Mouse (Mus musculus) neural tube, embryonic 11.5 days (tissue): ENCODE data around the gene Tnfrsf12a. TPM values are rescaled to one million over a fixed set of nuclear protein-coding genes. Genes with fewer than 3 reads are reported as not detected.

Experiments
- ATAC-seq: fragments of 200-750 bp; cut with Nextera tagmentation; 2 replicates; pipeline ENCODE4 v1.8.0; 2017; ENCODE audit warnings: moderate number of reproducible peaks, mild to moderate bottlenecking, moderate TSS enrichment, moderate library complexity; ENCODE audit not compliant: insufficient read depth, low FRiP score, low TSS enrichment
- DNase-seq: peaks from one replicate; pipeline ENCODE4 v3.0.0-alpha.2; 2015; ENCODE audit warnings: low spot score
- H3K27ac ChIP-seq: fragments of 300-500 bp; sonication (generic); 2 replicates; pipeline ENCODE4 v1.5.1; 2014; ENCODE audit warnings: low read depth, mild to moderate bottlenecking, low read length
- H3K27me3 ChIP-seq: fragments of 300-500 bp; sonication (generic); 2 replicates; pipeline ENCODE4 v1.6.1; 2014; ENCODE audit warnings: mild to moderate bottlenecking, low read length, mixed read lengths; ENCODE audit not compliant: control insufficient read depth, insufficient read depth
- H3K36me3 ChIP-seq: fragments of 300-500 bp; sonication (generic); 2 replicates; pipeline ENCODE4 v1.6.1; 2014; ENCODE audit warnings: mild to moderate bottlenecking, low read length, moderate library complexity, mixed read lengths; ENCODE audit not compliant: control insufficient read depth, insufficient read depth
- H3K4me1 ChIP-seq: fragments of 300-500 bp; sonication (generic); 2 replicates; pipeline ENCODE4 v1.6.1; 2014; ENCODE audit warnings: low read length, mixed read lengths; ENCODE audit not compliant: control insufficient read depth, insufficient read depth
- H3K4me2 ChIP-seq: fragments of 300-500 bp; sonication (generic); 2 replicates; pipeline ENCODE4 v1.6.1; 2014; ENCODE audit warnings: low read depth, mild to moderate bottlenecking, moderate library complexity
- H3K4me3 ChIP-seq: fragments of 300-500 bp; sonication (generic); 2 replicates; pipeline ENCODE4 v1.5.1; 2014; ENCODE audit warnings: low read depth, low read length
- H3K9ac ChIP-seq: fragments of 300-500 bp; sonication (generic); 2 replicates; pipeline ENCODE4 v1.6.1; 2014; ENCODE audit warnings: mild to moderate bottlenecking, low read length
- H3K9me3 ChIP-seq: fragments of 300-500 bp; sonication (generic); 2 replicates; pipeline ENCODE4 v1.6.1; 2016; ENCODE audit warnings: low read length; ENCODE audit not compliant: control insufficient read depth
- WGBS: fragments of 180-500 bp; shearing (Covaris S2); extraction: QIAGEN DNeasy Blood & Tissue Kit; methylation state at CpG from one replicate; pipeline ENCODE4 v1.1.7; 2014; 5-methylcytosine and 5-hydroxymethylcytosine counted together
- polyA plus RNA-seq: library from polyadenylated mRNA; unstranded; fragments of >200 nt; fragmentation: Nextera tagmentation; extraction: Ambion mirVana; gene quantifications from 2 replicates; pipeline ENCODE4 v1.2.1, GENCODE M21; 2014

Tnfrsf12a gene
- polyA plus RNA-seq, 1 experiment from 2014 or later, result 3.6 TPM

- Histone ChIP-seq H3K27me3 (peaks cover 42% of the 10 kb centered on the region), H3K36me3 (no peaks in the 10 kb centered on the region), H3K9me3 (no peaks in the 10 kb centered on the region), H3K27ac (no peak within 1 kb of the TSS), H3K4me3 (no peak within 1 kb of the TSS), H3K4me1 (peaks cover 2% of the 10 kb centered on the region; the same call in 1 of the 2 replicates), H3K9ac (no peak within 1 kb of the TSS), H3K4me2 (no peak within 1 kb of the TSS)
- WGBS, result 11% methylated on average over 15 of the region's 15 CpGs
- no peak; the same call in 1 of the 2 replicates for ATAC-seq
- DNase-seq, result peak; percentile 12
These were observed 6.8 kb upstream of the Tnfrsf12a start, which contains the start of gene Cldn9 for GRCm38 (mm10) chr17:23683856-23684672. Cldn9 (minus strand) TSS chr17:23684026.

GRCm38 (mm10) chr17:23683226-23683625, 6.0 kb upstream of the Tnfrsf12a start:
- no peak for ATAC-seq
- Histone ChIP-seq H3K4me1 (peaks cover 2% of the 10 kb centered on the region; the same call in 1 of the 2 replicates), H3K4me2 (no peak overlapping the region), H3K9me3 (no peaks in the 10 kb centered on the region), H3K36me3 (no peaks in the 10 kb centered on the region), H3K27ac (no peak overlapping the region), H3K4me3 (no peak overlapping the region), H3K9ac (no peak overlapping the region), H3K27me3 (peaks cover 50% of the 10 kb centered on the region)
- DNase-seq, result no peak
- WGBS, result 16% methylated on average over 15 of the region's 15 CpGs

DNA sequence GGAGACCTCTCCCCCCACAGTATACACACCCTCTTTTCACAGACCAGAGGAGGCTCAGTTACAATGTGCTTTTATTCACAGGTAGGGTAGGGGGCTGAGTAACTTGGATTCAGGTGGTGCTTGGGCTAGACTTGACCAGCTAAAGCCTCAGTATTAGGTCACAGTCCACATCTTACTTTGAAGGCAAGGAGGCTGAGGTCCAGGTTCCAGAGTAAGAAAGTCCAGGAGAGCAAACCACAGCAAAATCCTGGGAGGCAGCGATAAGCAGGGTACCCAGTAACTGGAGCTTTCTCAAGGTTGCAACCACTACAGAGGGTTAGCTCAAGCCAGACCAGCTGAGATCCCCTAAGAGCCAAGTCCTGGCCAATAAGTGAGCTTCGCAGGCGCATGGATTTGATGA, 5.3 kb upstream of the Tnfrsf12a start:
- Histone ChIP-seq H3K9me3 (no peaks in the 10 kb centered on the region), H3K9ac (no peak overlapping the region), H3K36me3 (no peaks in the 10 kb centered on the region), H3K4me2 (no peak overlapping the region), H3K27me3 (peaks cover 54% of the 10 kb centered on the region), H3K4me1 (peaks cover 2% of the 10 kb centered on the region; the same call in 1 of the 2 replicates), H3K27ac (no peak overlapping the region), H3K4me3 (no peak overlapping the region)
- no peak for ATAC-seq
- 58% methylated on average over 3 of the region's 3 CpGs for WGBS
- peak; percentile 8 for DNase-seq

DNA sequence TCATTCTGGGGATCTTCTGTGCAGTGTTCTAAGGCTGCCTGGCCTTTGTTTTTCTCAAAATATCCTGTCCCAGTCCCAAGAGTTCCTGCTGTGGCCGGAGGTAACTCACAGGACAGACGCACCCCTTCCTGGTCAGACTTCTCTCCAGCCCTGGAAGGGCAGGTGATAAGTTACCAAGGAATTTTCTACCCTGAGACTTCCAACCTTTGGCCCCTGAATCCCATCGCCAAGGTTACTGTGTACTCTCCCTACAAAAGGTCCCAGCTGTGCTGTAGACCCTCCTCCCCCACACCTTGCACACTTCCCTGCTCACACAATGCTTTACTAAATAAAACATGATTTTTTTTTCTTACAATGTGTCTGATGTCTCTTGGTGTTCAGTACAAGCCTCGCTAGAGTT, 4.8 kb upstream of the Tnfrsf12a start:
- H3K4me2 ChIP-seq, result no peak overlapping the region
- 59% methylated on average over 4 of the region's 4 CpGs for WGBS

DNA sequence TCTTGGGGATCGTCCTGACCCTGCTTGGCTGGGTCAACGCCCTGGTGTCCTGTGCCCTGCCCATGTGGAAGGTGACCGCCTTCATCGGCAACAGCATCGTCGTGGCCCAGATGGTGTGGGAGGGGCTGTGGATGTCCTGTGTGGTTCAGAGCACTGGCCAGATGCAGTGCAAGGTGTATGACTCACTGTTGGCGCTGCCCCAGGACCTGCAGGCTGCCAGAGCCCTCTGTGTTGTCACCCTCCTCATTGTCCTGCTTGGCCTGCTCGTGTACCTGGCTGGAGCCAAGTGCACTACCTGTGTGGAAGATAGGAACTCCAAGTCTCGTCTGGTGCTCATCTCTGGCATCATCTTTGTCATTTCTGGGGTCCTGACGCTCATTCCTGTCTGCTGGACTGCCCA, 3.8 kb upstream of the Tnfrsf12a start:
- Histone ChIP-seq H3K4me3 (no peak overlapping the region), H3K9me3 (no peaks in the 10 kb centered on the region), H3K27ac (no peak overlapping the region), H3K36me3 (no peaks in the 10 kb centered on the region), H3K27me3 (peaks cover 58% of the 10 kb centered on the region), H3K4me1 (peaks cover 8% of the 10 kb centered on the region), H3K4me2 (no peak overlapping the region), H3K9ac (no peak overlapping the region)
- ATAC-seq (no peak), DNase-seq (no peak)
- WGBS, result 74% methylated on average over 10 of the region's 10 CpGs

More for the DNA sequence above, 4.8 kb upstream of the Tnfrsf12a start:
- H3K4me1 ChIP-seq, result peaks cover 2% of the 10 kb centered on the region; the same call in 1 of the 2 replicates
- no peak overlapping the region for H3K4me3 ChIP-seq
- ATAC-seq (no peak), DNase-seq (no peak)
- H3K27ac ChIP-seq, result no peak overlapping the region
- H3K27me3 ChIP-seq, result peaks cover 54% of the 10 kb centered on the region
- H3K36me3 ChIP-seq, result no peaks in the 10 kb centered on the region
- H3K9ac ChIP-seq, result no peak overlapping the region
- H3K9me3 ChIP-seq, result no peaks in the 10 kb centered on the region

- Histone ChIP-seq H3K9me3 (no peaks in the 10 kb centered on the region), H3K27ac (no peak overlapping the region), H3K4me3 (no peak overlapping the region), H3K4me1 (peaks cover 13% of the 10 kb centered on the region), H3K27me3 (peaks cover 65% of the 10 kb centered on the region), H3K4me2 (no peak overlapping the region), H3K9ac (no peak overlapping the region), H3K36me3 (no peaks in the 10 kb centered on the region)
- WGBS, result 77% methylated on average over 9 of the region's 9 CpGs
- DNase-seq (no peak), ATAC-seq (no peak)
These were observed 3.1 kb upstream of the Tnfrsf12a start for GRCm38 (mm10) chr17:23680336-23680735.

GRCm38 (mm10) chr17:23679127-23679835, 2.0 kb upstream of the Tnfrsf12a start, which contains the start of gene Cldn6:
Cldn6 (plus strand) TSS chr17:23679249.
- no peak for ATAC-seq
- 2% methylated on average over 37 of the region's 38 CpGs for WGBS
- peak within 1 kb of the TSS; percentile 10; the same call in 1 of the 2 replicates for H3K4me3 ChIP-seq
- H3K27ac ChIP-seq, result no peak within 1 kb of the TSS
- H3K9ac ChIP-seq, result no peak within 1 kb of the TSS
- H3K4me1 ChIP-seq, result peaks cover 13% of the 10 kb centered on the region
- no peaks in the 10 kb centered on the region for H3K9me3 ChIP-seq
- no peak for DNase-seq
- 0 out of 2 replicates have a peak within 1 kb of the TSS, but pooled peaks have one; percentile 2 for H3K4me2 ChIP-seq
- peaks cover 71% of the 10 kb centered on the region for H3K27me3 ChIP-seq
- no peaks in the 10 kb centered on the region for H3K36me3 ChIP-seq

GRCm38 (mm10) chr17:23676473-23677031, 716 bp downstream of the Tnfrsf12a start:
- no peaks in the 10 kb centered on the region for H3K9me3 ChIP-seq
- H3K4me2 ChIP-seq, result peak overlapping the region; percentile 71
- H3K27me3 ChIP-seq, result peaks cover 54% of the 10 kb centered on the region
- ATAC-seq (no peak), DNase-seq (peak; percentile 39)
- H3K9ac ChIP-seq, result peak overlapping the region; percentile 2
- H3K27ac ChIP-seq, result no peak overlapping the region
- H3K4me3 ChIP-seq, result peak overlapping the region; percentile 35
- no peaks in the 10 kb centered on the region for H3K36me3 ChIP-seq
- peaks cover 15% of the 10 kb centered on the region for H3K4me1 ChIP-seq
- under 1% methylated on average over 30 of the region's 37 CpGs for WGBS
